Mouse (Mus musculus) right cerebral cortex, postnatal 36 days (tissue): ENCODE measurements around the gene Ei24.

ENCODE experiments used
- DNase-seq, 2 experiments: peaks; one replicate each; pipeline ENCODE4 v3.0.0; 2022; ENCODE audit warnings: low spot score in 2 of 2, mixed read lengths in 1 of 2

The Ei24 gene

DNA sequence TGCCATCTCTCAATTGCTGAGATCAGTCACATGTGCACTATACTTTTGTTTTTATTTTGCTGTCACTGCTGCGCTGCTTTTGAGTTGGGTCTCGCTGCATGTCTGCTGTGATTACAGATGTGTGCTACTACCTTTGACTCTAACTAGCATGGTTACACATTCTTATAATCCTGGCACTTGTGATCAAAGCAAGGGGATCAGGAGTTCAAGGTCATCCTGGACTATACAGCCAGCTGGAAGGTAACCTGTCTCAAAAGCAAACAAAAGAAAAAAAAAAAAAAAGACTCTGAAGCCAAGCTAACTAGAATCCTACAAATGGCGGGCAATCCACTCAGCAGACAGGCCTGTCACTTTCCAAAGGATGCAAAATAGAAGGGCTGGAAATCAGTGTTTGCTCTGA is 5.0 kb downstream of the Ei24 start:
- no peak for DNase-seq

DNA sequence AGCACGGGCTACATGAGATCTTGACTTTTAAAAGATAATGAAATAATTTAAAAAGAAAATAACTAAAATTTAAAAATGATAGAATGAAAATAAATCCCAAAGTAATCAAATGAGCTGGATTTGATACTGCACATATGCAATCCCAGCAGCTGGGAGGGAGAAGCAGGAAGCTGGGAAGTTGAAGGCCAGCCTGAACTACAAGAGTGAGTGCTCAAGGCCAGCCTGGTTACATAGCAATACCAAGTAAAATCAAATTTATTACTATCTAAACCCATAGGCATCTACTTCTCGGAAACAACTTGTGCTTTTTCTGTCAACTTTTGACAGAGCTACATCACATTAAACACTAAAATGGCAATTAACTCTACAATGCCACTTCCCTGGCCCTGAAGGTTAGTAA is 13.3 kb downstream of the Ei24 start:
- no peak for DNase-seq

DNA sequence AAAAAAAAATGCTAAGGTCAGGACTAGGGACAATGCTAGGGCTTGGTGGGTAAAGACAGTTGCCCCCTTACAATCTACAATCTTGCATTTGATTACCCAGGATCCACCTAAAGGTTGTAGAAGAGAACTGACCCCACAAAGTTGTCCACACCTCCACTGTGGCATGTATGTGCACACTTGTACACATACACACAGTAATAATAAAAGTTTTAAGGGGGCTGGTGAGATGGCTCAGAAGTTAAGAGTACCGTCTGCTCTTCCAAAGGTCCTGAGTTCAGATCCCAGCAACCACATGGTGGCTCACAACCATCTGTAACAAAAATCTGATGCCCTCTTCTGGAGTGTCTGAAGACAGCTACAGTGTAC is 28.2 kb downstream of the Ei24 start:
- DNase-seq: no peak

DNA sequence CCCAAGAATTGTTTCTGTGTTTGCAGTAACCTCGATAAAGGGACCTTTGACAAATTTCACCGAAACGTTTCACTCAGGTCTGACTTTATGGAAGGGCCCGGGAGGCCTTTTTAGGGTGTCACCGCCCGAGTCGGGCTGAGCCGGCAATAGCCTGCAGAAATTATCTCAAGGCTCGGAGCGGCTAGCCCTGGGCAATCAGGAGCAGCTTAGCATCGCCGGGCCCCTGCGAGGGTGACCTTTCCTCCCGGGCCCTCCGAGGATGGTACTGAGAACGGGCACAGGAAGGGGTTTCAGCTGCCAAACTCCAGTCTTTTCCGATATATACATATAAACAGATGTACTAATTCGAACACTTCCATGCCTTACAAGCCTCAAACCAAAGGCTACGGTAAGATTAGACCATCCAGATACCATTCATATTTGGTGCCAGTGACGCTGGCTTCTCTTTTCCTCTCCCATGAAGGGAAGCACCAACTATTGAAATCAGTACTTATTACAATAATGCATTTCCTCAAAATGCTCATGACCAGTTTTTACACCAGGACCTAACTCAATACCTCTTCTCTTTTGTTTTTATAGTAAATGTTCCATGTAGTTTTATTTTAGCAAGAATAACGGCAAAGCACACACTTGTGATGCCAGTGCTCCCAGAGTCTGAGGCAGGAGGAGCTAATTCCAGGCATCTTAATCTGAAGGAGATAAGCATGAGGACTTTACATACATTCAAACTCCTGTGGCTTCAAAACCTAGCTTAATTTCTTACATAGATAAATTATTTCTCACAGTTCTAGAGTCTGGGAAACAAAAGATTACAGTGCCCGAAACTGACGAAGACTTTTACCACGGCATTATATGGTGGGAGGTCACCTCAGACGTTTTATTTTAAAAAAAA is 28.8 kb downstream of the Ei24 start:
- DNase-seq: peak; percentile 39 to 47

DNA sequence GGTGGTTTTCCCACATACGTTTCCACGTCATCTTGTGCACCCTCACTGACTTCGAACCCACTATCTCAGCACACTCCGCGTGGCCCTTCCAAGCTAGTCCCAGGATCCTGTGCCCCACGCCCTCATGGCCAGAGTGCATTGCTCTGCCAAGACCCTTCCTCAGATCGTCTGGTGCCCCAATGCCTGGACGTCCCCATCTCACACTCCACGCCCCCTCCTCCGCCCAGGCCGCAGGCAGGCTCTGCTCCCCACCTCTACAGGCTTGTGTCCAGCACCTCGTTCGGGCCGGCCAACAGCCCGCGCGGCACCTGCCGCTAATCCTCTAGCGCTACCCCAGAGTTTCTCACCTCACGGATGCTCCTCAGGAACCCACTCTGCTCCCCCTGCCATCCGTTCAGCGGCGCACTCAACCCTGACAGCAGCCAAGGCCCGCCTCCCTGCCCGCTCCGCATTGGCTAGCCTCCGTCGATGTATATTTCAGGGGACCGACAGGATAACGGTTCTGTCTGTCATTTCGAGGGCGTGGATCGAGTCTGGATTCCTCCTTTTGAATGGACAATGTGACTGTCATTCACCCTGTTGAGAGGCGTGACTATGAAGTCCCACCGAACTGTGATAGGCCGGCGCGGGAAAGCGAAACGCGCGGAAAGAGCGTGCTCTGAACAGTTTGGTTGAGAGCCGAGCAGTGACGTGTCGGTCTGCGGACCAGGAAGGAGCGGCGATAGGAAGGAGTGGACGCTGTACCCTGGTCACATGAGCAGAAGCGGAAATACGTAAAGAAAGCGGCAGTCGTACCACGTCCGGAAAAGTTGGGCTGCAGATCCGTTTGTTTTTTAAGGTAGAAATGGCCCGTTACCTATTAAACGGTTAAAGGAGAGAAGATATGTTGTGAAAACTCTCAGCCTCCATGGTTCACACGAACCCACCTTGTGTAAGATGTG is 29.7 kb downstream of the Ei24 start, which contains the start of gene Stt3a:
Gene Stt3a, minus strand, starts transcription at position 477 of the 941 bp plus-strand sequence.
- DNase-seq: peak; percentile 99 to 100

DNA sequence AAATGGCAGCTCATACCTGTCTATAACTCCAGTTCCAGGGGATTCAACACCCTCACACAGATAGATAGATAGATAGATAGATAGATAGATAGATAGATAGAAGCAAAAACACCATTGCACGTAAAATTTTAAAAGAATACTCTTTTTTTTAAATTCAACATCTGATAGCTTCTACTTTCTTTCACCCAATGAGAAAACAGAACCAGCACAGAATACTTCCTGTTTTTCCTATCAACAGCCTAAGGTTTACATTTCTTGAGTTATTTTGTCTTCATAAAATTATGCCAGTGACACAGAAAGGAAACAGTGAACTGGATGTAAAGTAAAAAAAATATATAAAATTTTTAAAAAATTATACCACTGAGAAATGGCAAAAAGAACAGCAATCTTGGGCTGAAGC is 32.8 kb downstream of the Ei24 start:
- DNase-seq: no peak
